Mouse (Mus musculus): ENCODE measurements around the gene Rin3. TPM values are rescaled to one million over a fixed set of nuclear protein-coding genes. Genes with fewer than 3 reads are reported as not detected.
A peak's percentile ranks its signal among the peaks of the same experiment; 100 is the strongest.

Rin3 gene
- polyA plus RNA-seq, 1 experiment, result 1.4 TPM

DNA sequence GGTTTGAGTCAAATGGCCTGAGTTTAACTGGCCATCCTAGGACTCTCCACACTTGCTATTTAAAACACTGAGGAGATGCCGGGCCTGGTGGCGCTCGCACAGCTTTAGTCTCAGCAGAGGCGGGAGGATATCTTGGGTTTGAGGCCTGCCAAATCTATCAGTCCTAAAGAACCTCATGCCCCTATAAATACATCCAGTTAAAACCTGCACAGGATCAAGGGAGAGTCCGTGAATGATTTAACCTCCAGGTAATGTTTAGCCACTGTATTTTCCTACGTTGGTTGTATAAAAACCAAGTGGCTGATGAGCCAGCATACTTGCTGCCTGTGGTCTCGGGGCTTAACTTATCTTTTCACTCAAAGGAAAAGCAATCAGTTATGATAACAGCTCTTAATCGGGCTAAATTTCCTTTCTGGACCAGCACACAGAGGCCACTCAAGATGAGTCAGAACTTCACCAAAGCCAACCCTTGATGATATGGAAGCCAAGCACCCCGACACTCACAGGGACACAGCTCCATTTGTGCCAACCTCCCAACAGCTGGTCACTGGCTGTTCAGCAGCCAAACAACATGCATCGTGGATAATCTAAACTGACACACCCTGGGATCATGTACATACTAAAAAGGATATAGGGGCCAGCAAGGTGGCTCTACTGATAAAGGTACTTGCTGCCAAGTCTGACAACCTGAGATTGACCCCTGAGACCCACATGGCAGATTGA is 137.5 kb downstream of the Rin3 start:
- TF ChIP-seq CTCF (IDR thresholded peaks at IDR 0.05; ENCODE audit: extremely low read depth, insufficient read depth, low read length), result no peak
- no peak for TF ChIP-seq POLR2A (IDR thresholded peaks at IDR 0.05; ENCODE audit: extremely low read depth, insufficient read depth, low read length)

GRCm38 (mm10) chr12:102422065-102422464 is 139.2 kb downstream of the Rin3 start:
- peaks cover 4% of the 10 kb centered on the region for H3K4me1 ChIP-seq (ENCODE audit: control insufficient read depth, insufficient read depth, low read length)
- H3K27ac ChIP-seq (ENCODE audit: insufficient read depth, low read length), result no peak overlapping the region
- H3K4me3 ChIP-seq (ENCODE audit: insufficient read depth, low read length), result no peak overlapping the region
- TF ChIP-seq POLR2A (IDR thresholded peaks at IDR 0.05; ENCODE audit: extremely low read depth, insufficient read depth, low read length) (no peak), CTCF (IDR thresholded peaks at IDR 0.05; ENCODE audit: extremely low read depth, insufficient read depth, low read length) (no peak)

More for the DNA sequence above, 137.5 kb downstream of the Rin3 start:
- Histone ChIP-seq H3K27ac (ENCODE audit: insufficient read depth, low read length) (peak overlapping the region; percentile 78), H3K4me1 (ENCODE audit: control insufficient read depth, insufficient read depth, low read length) (peaks cover 12% of the 10 kb centered on the region), H3K4me3 (ENCODE audit: insufficient read depth, low read length) (no peak overlapping the region)

DNA sequence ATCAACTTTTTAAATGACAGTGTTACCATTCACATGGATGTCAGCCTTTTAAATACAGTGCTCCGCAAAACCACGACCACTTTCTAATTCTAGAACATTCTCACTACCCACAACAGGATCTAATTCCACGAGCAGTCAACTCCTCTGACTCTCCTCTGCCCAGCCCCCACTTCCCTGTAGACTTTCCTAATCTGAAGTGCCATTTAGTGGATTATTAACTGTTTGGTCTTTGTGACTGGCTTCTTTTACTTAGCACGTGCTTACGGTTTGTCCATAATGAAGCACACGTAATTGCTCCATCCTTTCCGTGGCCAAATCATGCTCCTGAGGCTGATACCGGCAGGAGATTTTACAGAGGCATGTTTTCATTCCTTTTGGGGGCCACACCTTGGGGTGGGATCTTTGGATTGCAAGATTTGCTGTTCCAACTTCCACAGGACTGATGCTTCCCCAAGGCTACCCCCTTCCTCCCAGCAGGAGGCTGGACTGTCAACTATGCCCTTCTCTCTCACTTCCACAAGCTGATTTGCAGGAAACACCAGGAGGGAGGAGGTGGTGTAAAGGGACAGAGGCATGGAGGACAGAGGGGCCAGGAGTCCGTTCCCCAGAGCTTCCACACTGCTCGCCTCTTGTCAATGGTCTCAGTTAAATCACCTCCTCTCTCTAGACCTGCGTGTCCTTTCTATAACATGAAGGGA is 139.9 kb downstream of the Rin3 start:
- H3K4me1 ChIP-seq (ENCODE audit: control insufficient read depth, insufficient read depth, low read length), result peaks cover 4% of the 10 kb centered on the region
- no peak overlapping the region for H3K4me3 ChIP-seq (ENCODE audit: insufficient read depth, low read length)
- H3K27ac ChIP-seq (ENCODE audit: insufficient read depth, low read length), result no peak overlapping the region
- no peak for TF ChIP-seq POLR2A (IDR thresholded peaks at IDR 0.05; ENCODE audit: extremely low read depth, insufficient read depth, low read length)
- TF ChIP-seq CTCF (IDR thresholded peaks at IDR 0.05; ENCODE audit: extremely low read depth, insufficient read depth, low read length), result no peak

DNA sequence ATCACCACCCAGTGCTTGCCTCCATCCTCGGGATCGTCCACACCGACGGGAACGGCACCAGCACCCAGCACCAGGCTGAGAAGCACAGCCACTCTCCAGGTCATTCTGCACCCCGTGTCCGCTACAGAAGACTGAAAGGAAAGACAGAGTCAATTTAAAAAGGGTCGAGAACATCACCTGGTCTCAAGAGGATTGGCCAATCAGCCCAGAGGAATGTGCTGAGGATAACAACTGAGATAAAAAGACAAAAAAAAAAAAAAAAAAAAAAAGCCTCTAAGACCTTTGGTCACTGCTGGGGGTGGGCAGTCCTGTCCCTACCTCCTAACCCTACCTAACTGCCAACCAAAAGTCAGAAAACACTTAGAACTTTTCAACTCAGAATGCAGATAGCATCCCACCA is 140.8 kb downstream of the Rin3 start:
- Histone ChIP-seq H3K27ac (ENCODE audit: insufficient read depth, low read length) (no peak overlapping the region), H3K4me1 (ENCODE audit: control insufficient read depth, insufficient read depth, low read length) (peaks cover 4% of the 10 kb centered on the region), H3K4me3 (ENCODE audit: insufficient read depth, low read length) (no peak overlapping the region)
- TF ChIP-seq POLR2A (IDR thresholded peaks at IDR 0.05; ENCODE audit: extremely low read depth, insufficient read depth, low read length), result no peak
- no peak for TF ChIP-seq CTCF (IDR thresholded peaks at IDR 0.05; ENCODE audit: extremely low read depth, insufficient read depth, low read length)

DNA sequence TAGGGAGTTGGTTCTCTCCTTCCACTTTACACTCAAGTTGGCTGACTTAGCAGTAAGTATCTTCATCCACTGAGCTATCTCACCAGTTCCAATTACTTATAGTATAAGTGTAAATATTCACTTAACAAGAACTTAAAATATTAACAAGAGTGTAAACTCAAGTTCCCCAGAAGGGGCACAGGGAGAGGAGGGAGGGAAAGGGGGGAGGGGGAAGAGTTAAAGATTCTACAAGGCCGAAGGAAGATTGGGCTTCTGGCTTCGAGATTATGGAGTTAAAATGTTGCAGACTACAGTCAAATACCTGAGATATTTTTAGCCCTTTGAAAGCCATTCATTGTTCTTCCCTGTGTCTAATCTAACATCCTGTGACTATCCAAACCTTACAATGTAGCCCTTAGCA is 141.6 kb downstream of the Rin3 start:
- Histone ChIP-seq H3K4me1 (ENCODE audit: control insufficient read depth, insufficient read depth, low read length) (peaks cover 4% of the 10 kb centered on the region), H3K27ac (ENCODE audit: insufficient read depth, low read length) (no peak overlapping the region), H3K4me3 (ENCODE audit: insufficient read depth, low read length) (no peak overlapping the region)
- TF ChIP-seq CTCF (IDR thresholded peaks at IDR 0.05; ENCODE audit: extremely low read depth, insufficient read depth, low read length), result no peak
- TF ChIP-seq POLR2A (IDR thresholded peaks at IDR 0.05; ENCODE audit: extremely low read depth, insufficient read depth, low read length), result no peak

GRCm38 (mm10) chr12:102425048-102425578 is 142.3 kb downstream of the Rin3 start:
- Histone ChIP-seq H3K4me3 (ENCODE audit: insufficient read depth, low read length) (no peak overlapping the region), H3K27ac (ENCODE audit: insufficient read depth, low read length) (no peak overlapping the region), H3K4me1 (ENCODE audit: control insufficient read depth, insufficient read depth, low read length) (no peaks in the 10 kb centered on the region)
- no peak for TF ChIP-seq CTCF (IDR thresholded peaks at IDR 0.05; ENCODE audit: extremely low read depth, insufficient read depth, low read length)
- TF ChIP-seq POLR2A (IDR thresholded peaks at IDR 0.05; ENCODE audit: extremely low read depth, insufficient read depth, low read length), result no peak

- no peak for TF ChIP-seq CTCF (IDR thresholded peaks at IDR 0.05; ENCODE audit: extremely low read depth, insufficient read depth, low read length)
- TF ChIP-seq POLR2A (IDR thresholded peaks at IDR 0.05; ENCODE audit: extremely low read depth, insufficient read depth, low read length), result no peak
- no peaks in the 10 kb centered on the region for H3K4me1 ChIP-seq (ENCODE audit: control insufficient read depth, insufficient read depth, low read length)
- H3K4me3 ChIP-seq (ENCODE audit: insufficient read depth, low read length), result no peak overlapping the region
- no peak overlapping the region for H3K27ac ChIP-seq (ENCODE audit: insufficient read depth, low read length)
Observed at GRCm38 (mm10) chr12:102426285-102426684, 143.4 kb downstream of the Rin3 start.

DNA sequence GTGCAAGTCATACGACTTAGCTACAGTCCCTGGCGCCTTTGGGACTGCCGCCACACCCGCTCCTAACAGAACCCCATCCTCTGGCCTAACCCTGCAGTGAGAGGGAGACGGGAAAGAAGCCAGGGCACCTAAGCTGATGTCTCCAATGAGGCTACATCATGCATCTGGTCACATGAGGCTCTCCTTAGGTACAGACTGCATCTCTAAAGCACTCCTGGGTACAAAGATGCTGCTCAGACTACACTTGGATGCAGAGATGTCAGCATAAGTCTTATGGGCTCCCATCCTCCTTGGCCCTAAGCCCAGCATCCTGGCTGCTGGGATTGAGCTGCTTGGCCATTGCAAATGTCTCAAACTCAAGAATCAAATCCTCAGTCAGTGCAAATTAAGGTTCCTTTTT is 146.8 kb downstream of the Rin3 start:
- no peaks in the 10 kb centered on the region for H3K4me1 ChIP-seq (ENCODE audit: control insufficient read depth, insufficient read depth, low read length)
- TF ChIP-seq CTCF (IDR thresholded peaks at IDR 0.05; ENCODE audit: extremely low read depth, insufficient read depth, low read length) (no peak), POLR2A (IDR thresholded peaks at IDR 0.05; ENCODE audit: extremely low read depth, insufficient read depth, low read length) (no peak)
- H3K4me3 ChIP-seq (ENCODE audit: insufficient read depth, low read length), result no peak overlapping the region
- no peak overlapping the region for H3K27ac ChIP-seq (ENCODE audit: insufficient read depth, low read length)

GRCm38 (mm10) chr12:102430228-102430627 is 147.4 kb downstream of the Rin3 start:
- H3K4me1 ChIP-seq (ENCODE audit: control insufficient read depth, insufficient read depth, low read length), result no peaks in the 10 kb centered on the region
- H3K4me3 ChIP-seq (ENCODE audit: insufficient read depth, low read length), result no peak overlapping the region
- no peak for TF ChIP-seq POLR2A (IDR thresholded peaks at IDR 0.05; ENCODE audit: extremely low read depth, insufficient read depth, low read length)
- no peak for TF ChIP-seq CTCF (IDR thresholded peaks at IDR 0.05; ENCODE audit: extremely low read depth, insufficient read depth, low read length)
- no peak overlapping the region for H3K27ac ChIP-seq (ENCODE audit: insufficient read depth, low read length)

All from cortical plate, adult 2 months (tissue).